Mouse (Mus musculus): ENCODE data around the gene Smyd5. TPM values are rescaled to one million over a fixed set of nuclear protein-coding genes. Genes with fewer than 3 reads are reported as not detected.
A peak's percentile ranks its signal among the peaks of the same experiment; 100 is the strongest.

Gene Smyd5
- polyA plus RNA-seq, 1 experiment from 2014 or later = 56.4 TPM

DNA sequence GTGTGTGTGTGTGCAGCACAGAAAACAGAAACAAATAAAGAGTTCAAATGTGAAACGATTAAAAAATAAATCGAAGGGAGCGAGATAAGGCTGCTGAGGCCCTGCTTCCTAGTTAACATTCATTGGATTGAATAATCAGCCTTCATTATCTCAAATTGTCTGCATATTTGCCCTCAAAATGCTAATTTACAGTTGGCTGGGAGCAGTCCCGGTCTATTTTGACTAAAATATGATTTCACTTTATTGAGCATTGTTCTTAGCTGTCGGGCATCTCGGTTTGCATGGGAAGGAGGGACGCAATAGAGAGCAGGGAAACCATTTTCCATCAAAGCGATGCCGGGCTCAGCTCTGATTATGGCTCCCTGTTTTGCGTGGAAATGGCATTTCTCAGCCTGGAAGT lies 28.8 kb upstream of the Smyd5 start:
- H3K9ac ChIP-seq (replicated peaks; ENCODE audit: low read length) = no peak overlapping the region
- 83% methylated on average over 10 of the region's 10 CpGs for WGBS
- no peaks in the 10 kb centered on the region for H3K9me3 ChIP-seq (replicated peaks; ENCODE audit: control insufficient read depth, low read length)
- DNase-seq (ENCODE audit: low spot score) = no peak
- no peaks in the 10 kb centered on the region for H3K4me1 ChIP-seq (ENCODE audit: control insufficient read depth, insufficient read depth, low read length)
- ATAC-seq (replicated peaks; ENCODE audit: insufficient number of reproducible peaks, low FRiP score, low TSS enrichment, low read depth) = no peak
- H3K27me3 ChIP-seq (ENCODE audit: control insufficient read depth, insufficient read depth, low read length) = peaks cover 5% of the 10 kb centered on the region
- H3K4me2 ChIP-seq (ENCODE audit: low read depth, low read length) = no peak overlapping the region
- H3K4me3 ChIP-seq (ENCODE audit: low read depth, low read length) = no peak overlapping the region
- H3K27ac ChIP-seq (replicated peaks; ENCODE audit: low read depth, low read length) = no peak overlapping the region
- H3K36me3 ChIP-seq (replicated peaks; ENCODE audit: control insufficient read depth, insufficient read depth, low read depth, low read length) = no peaks in the 10 kb centered on the region

- H3K4me1 ChIP-seq (ENCODE audit: control insufficient read depth, insufficient read depth, low read length) = peaks cover 5% of the 10 kb centered on the region; the same call in 1 of the 2 replicates
- H3K4me2 ChIP-seq (ENCODE audit: low read depth, low read length) = peak overlapping the region; percentile 32
- under 1% methylated on average over 31 of the region's 31 CpGs for whole genome bisulfite sequencing
- H3K4me3 ChIP-seq (ENCODE audit: low read depth, low read length) = 0 out of 2 replicates have a peak overlapping the region, but pooled peaks have one; percentile 5
- ATAC-seq (replicated peaks; ENCODE audit: insufficient number of reproducible peaks, low FRiP score, low TSS enrichment, low read depth) = no peak
- peak overlapping the region; percentile 34; the same call in 1 of the 2 replicates for H3K9ac ChIP-seq (replicated peaks; ENCODE audit: low read length)
- no peaks in the 10 kb centered on the region for H3K9me3 ChIP-seq (replicated peaks; ENCODE audit: control insufficient read depth, low read length)
- DNase-seq (ENCODE audit: low spot score) = peak; percentile 41
- no peak overlapping the region for H3K27ac ChIP-seq (replicated peaks; ENCODE audit: low read depth, low read length)
- no peaks in the 10 kb centered on the region for H3K36me3 ChIP-seq (replicated peaks; ENCODE audit: control insufficient read depth, insufficient read depth, low read depth, low read length)
- H3K27me3 ChIP-seq (ENCODE audit: control insufficient read depth, insufficient read depth, low read length) = peaks cover 29% of the 10 kb centered on the region
Measured at GRCm38 (mm10) chr6:85409003-85409402, 22.8 kb upstream of the Smyd5 start.

DNA sequence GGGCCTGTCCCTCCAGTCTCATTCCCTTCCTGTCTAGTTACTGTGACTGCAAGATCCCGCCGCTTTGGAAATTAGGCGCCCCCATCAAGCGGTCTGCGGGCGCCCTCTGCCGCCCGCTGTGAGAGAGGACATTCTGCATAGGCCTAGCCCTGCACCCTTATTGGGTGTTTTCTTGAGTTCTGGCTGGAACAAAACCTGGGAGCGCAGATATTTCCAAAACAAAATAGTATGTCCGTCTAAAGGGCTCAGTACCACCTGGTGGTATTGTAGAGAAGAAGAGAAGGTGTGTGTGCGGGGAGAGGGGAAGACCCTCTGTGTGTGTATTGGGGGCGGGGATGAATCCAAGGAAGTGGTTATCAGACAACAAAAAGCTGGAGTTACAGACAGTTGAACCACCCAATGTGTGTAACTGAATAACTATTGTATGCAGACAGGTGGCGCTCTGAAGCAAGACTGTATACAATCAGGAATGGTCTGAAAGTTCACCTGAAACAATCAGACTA lies 21.0 kb upstream of the Smyd5 start:
- Histone ChIP-seq H3K36me3 (replicated peaks; ENCODE audit: control insufficient read depth, insufficient read depth, low read depth, low read length) (no peaks in the 10 kb centered on the region), H3K9me3 (replicated peaks; ENCODE audit: control insufficient read depth, low read length) (no peaks in the 10 kb centered on the region), H3K9ac (replicated peaks; ENCODE audit: low read length) (no peak overlapping the region), H3K4me2 (ENCODE audit: low read depth, low read length) (no peak overlapping the region), H3K27ac (replicated peaks; ENCODE audit: low read depth, low read length) (no peak overlapping the region), H3K4me3 (ENCODE audit: low read depth, low read length) (no peak overlapping the region), H3K27me3 (ENCODE audit: control insufficient read depth, insufficient read depth, low read length) (peaks cover 29% of the 10 kb centered on the region), H3K4me1 (ENCODE audit: control insufficient read depth, insufficient read depth, low read length) (peaks cover 5% of the 10 kb centered on the region; the same call in 1 of the 2 replicates)
- DNase-seq (ENCODE audit: low spot score) (peak; percentile 88), ATAC-seq (replicated peaks; ENCODE audit: insufficient number of reproducible peaks, low FRiP score, low TSS enrichment, low read depth) (peak; percentile 68)
- 9% methylated on average over 13 of the region's 13 CpGs for WGBS

GRCm38 (mm10) chr6:85415829-85416228 lies 16.0 kb upstream of the Smyd5 start:
- ATAC-seq (replicated peaks; ENCODE audit: insufficient number of reproducible peaks, low FRiP score, low TSS enrichment, low read depth) (no peak), DNase-seq (ENCODE audit: low spot score) (no peak)
- Histone ChIP-seq H3K9me3 (replicated peaks; ENCODE audit: control insufficient read depth, low read length) (no peaks in the 10 kb centered on the region), H3K4me1 (ENCODE audit: control insufficient read depth, insufficient read depth, low read length) (no peaks in the 10 kb centered on the region), H3K36me3 (replicated peaks; ENCODE audit: control insufficient read depth, insufficient read depth, low read depth, low read length) (no peaks in the 10 kb centered on the region), H3K27me3 (ENCODE audit: control insufficient read depth, insufficient read depth, low read length) (no peaks in the 10 kb centered on the region), H3K27ac (replicated peaks; ENCODE audit: low read depth, low read length) (no peak overlapping the region), H3K4me3 (ENCODE audit: low read depth, low read length) (no peak overlapping the region), H3K9ac (replicated peaks; ENCODE audit: low read length) (no peak overlapping the region), H3K4me2 (ENCODE audit: low read depth, low read length) (no peak overlapping the region)
- WGBS = 63% methylated on average over 3 of the region's 3 CpGs

GRCm38 (mm10) chr6:85419150-85419549 lies 12.6 kb upstream of the Smyd5 start:
- Histone ChIP-seq H3K4me2 (ENCODE audit: low read depth, low read length) (no peak overlapping the region), H3K9me3 (replicated peaks; ENCODE audit: control insufficient read depth, low read length) (no peaks in the 10 kb centered on the region), H3K36me3 (replicated peaks; ENCODE audit: control insufficient read depth, insufficient read depth, low read depth, low read length) (no peaks in the 10 kb centered on the region), H3K27me3 (ENCODE audit: control insufficient read depth, insufficient read depth, low read length) (peaks cover 4% of the 10 kb centered on the region; the same call in 1 of the 2 replicates), H3K9ac (replicated peaks; ENCODE audit: low read length) (no peak overlapping the region), H3K4me3 (ENCODE audit: low read depth, low read length) (no peak overlapping the region), H3K27ac (replicated peaks; ENCODE audit: low read depth, low read length) (no peak overlapping the region), H3K4me1 (ENCODE audit: control insufficient read depth, insufficient read depth, low read length) (no peaks in the 10 kb centered on the region)
- 90% methylated on average over 2 of the region's 2 CpGs for WGBS
- no peak for DNase-seq (ENCODE audit: low spot score)
- ATAC-seq (replicated peaks; ENCODE audit: insufficient number of reproducible peaks, low FRiP score, low TSS enrichment, low read depth) = no peak

DNA sequence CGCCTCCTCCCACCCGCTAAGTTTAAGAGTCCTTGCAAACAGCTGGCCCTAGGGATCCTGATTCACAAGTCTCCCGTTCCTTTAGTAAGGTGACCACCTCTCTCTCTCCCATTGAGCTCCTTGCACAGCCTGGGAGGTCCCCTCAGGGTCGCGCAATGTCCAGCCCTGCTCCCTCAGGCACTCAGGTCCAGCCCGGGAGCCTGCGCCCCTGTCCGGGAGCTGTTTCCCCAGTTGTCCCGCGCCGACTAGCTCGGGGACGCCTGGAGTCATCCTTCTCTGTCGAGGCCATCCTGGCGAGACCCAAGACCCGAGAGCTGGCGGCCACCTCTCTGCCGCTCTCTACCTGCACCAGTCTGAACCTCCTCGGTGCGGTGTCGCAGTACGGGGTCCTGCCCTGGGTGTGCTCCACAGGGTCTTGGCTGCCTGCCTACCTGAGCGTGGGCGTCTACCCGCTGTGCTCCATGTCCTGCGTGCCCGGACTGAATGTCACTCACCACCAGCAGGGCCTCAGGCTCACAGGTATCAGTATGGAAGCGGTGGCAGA lies 7.9 kb upstream of the Smyd5 start, which contains the start of gene Noto:
Gene Noto (plus strand): TSS at position 51 of the 544 bp plus-strand sequence.
- no peak within 1 kb of the TSS for H3K9ac ChIP-seq (replicated peaks; ENCODE audit: low read length)
- no peaks in the 10 kb centered on the region for H3K9me3 ChIP-seq (replicated peaks; ENCODE audit: control insufficient read depth, low read length)
- DNase-seq (ENCODE audit: low spot score) (no peak), ATAC-seq (replicated peaks; ENCODE audit: insufficient number of reproducible peaks, low FRiP score, low TSS enrichment, low read depth) (no peak)
- no peaks in the 10 kb centered on the region for H3K4me1 ChIP-seq (ENCODE audit: control insufficient read depth, insufficient read depth, low read length)
- H3K4me2 ChIP-seq (ENCODE audit: low read depth, low read length) = no peak within 1 kb of the TSS
- H3K4me3 ChIP-seq (ENCODE audit: low read depth, low read length) = no peak within 1 kb of the TSS
- peaks cover 5% of the 10 kb centered on the region; the same call in 1 of the 2 replicates for H3K27me3 ChIP-seq (ENCODE audit: control insufficient read depth, insufficient read depth, low read length)
- no peak within 1 kb of the TSS for H3K27ac ChIP-seq (replicated peaks; ENCODE audit: low read depth, low read length)
- 9% methylated on average over 28 of the region's 28 CpGs for WGBS
- H3K36me3 ChIP-seq (replicated peaks; ENCODE audit: control insufficient read depth, insufficient read depth, low read depth, low read length) = no peaks in the 10 kb centered on the region

- H3K4me3 ChIP-seq (ENCODE audit: low read depth, low read length) = peak overlapping the region; percentile 92
- H3K27ac ChIP-seq (replicated peaks; ENCODE audit: low read depth, low read length) = no peak overlapping the region
- no peaks in the 10 kb centered on the region for H3K27me3 ChIP-seq (ENCODE audit: control insufficient read depth, insufficient read depth, low read length)
- peak overlapping the region; percentile 89 for H3K9ac ChIP-seq (replicated peaks; ENCODE audit: low read length)
- 45% methylated on average over 8 of the region's 8 CpGs for WGBS
- no peaks in the 10 kb centered on the region for H3K9me3 ChIP-seq (replicated peaks; ENCODE audit: control insufficient read depth, low read length)
- no peak for DNase-seq (ENCODE audit: low spot score)
- H3K4me1 ChIP-seq (ENCODE audit: control insufficient read depth, insufficient read depth, low read length) = no peaks in the 10 kb centered on the region
- no peak; the same call in none of the 2 replicates for ATAC-seq (replicated peaks; ENCODE audit: insufficient number of reproducible peaks, low FRiP score, low TSS enrichment, low read depth)
- peak overlapping the region; percentile 84 for H3K4me2 ChIP-seq (ENCODE audit: low read depth, low read length)
- no peaks in the 10 kb centered on the region for H3K36me3 ChIP-seq (replicated peaks; ENCODE audit: control insufficient read depth, insufficient read depth, low read depth, low read length)
Measured at GRCm38 (mm10) chr6:85431274-85431841, 431 bp upstream of the Smyd5 start.

GRCm38 (mm10) chr6:85433865-85434264 lies 2.1 kb downstream of the Smyd5 start:
- Histone ChIP-seq H3K4me2 (ENCODE audit: low read depth, low read length) (no peak overlapping the region), H3K4me1 (ENCODE audit: control insufficient read depth, insufficient read depth, low read length) (no peaks in the 10 kb centered on the region), H3K9me3 (replicated peaks; ENCODE audit: control insufficient read depth, low read length) (no peaks in the 10 kb centered on the region), H3K9ac (replicated peaks; ENCODE audit: low read length) (no peak overlapping the region), H3K27me3 (ENCODE audit: control insufficient read depth, insufficient read depth, low read length) (no peaks in the 10 kb centered on the region), H3K36me3 (replicated peaks; ENCODE audit: control insufficient read depth, insufficient read depth, low read depth, low read length) (no peaks in the 10 kb centered on the region), H3K27ac (replicated peaks; ENCODE audit: low read depth, low read length) (no peak overlapping the region), H3K4me3 (ENCODE audit: low read depth, low read length) (no peak overlapping the region)
- ATAC-seq (replicated peaks; ENCODE audit: insufficient number of reproducible peaks, low FRiP score, low TSS enrichment, low read depth) (no peak), DNase-seq (ENCODE audit: low spot score) (no peak)
- 82% methylated on average over 5 of the region's 5 CpGs for WGBS
